Mouse (Mus musculus) spleen, postnatal 36 days (tissue): Measurements from ENCODE around the gene Acat2.
"Not testable (repeated sequence)": the region's sequence is repeated elsewhere in the genome, so short reads cannot be mapped to it uniquely, and the experiment has no call there.

Source experiments
- DNase-seq, 2 experiments: peaks; one replicate each; pipeline ENCODE4 v3.0.0; 2022; ENCODE audit warnings: low spot score in 2 of 2, mixed read lengths in 1 of 2

Acat2 gene

DNA sequence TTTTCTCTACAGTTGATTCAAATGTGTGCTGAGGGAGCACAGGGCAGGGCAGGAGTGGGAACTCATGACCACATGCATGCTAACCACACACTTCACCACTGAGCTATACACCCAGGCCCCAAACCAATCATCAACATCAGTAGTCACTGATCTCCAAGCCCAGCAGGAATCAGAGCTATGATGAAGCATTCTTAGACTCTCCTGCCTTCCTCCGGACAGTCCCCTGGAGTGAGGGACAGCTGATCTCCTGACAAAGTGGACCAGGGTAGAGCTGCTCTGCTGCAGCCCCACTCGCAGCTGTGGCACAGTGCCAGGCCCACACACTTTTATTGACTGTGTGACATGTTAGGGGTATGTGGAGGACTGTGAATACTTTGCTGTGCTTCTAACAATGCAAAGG is 1.2 kb downstream of the Acat2 start:
- not testable (repeated sequence) for DNase-seq

DNA sequence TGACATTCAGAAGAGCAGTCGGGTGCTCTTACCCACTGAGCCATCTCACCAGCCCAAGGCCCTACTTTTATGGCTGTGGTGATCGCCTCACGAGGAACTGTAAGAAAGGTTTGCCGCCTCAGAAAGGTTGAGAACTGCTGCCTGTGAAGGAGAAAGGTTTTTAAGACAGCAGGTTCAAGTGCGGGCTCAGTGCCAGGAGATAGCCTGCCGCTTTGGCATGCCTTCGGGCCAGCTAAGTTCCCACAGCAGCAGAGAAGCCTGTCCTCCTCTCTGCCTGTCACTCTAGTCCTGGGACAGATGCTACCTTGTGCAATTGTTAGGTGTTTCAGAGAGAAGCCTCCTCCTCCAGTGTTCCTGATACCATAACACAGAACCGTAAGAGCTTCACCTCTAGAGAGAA is 3.9 kb downstream of the Acat2 start:
- DNase-seq: no peak

DNA sequence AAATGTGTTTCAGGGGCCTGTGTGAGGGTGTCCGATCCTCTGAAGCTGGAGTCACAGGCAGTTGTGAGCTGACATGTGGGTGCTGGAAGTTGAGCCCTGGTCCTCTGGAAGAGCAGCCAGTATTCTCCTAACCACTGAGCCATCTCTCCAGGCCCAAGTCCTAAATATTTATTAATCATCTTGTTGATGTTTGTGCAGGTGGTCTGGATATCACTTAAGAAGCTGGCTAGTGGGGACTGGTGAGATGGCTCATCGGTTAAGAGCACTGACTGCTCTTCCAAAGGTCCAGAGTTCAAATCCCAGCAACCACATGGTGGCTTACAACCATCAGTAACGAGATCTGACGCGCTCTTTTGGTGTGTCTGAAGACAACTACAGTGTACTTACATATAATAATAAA is 10.9 kb downstream of the Acat2 start:
- no peak for DNase-seq

DNA sequence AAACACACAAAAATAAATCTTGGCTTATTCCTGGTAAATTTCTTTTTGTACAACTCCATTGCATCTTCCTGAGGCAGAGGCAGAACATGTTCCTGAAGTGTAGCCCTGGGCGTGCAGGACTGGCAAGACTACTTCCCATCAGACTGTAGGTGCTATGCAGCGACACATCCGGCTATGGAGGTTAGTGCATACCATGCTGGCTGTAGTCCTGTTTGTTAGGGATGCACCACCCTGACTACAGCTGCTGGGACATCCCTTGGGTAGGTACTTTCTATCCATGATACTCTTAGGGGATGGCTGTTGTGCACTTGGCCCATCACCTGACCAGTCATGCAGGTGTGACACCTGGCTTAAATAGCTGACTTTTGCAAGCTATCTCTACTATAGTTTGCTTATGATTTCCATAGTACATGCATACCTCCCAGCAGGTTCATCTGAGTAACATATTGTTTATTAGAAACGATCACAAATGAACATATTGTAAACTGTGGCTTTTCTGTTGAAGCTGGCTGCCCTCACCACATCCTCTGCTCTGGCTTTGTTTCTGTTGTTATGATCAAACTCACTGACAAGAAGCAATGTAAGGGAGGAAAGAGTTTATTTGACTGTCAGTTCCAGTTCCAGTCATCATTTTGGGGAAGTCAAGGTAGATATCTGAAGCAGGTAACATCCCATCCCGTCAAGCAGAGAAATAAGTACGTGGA is 17.9 kb downstream of the Acat2 start:
- DNase-seq: no peak

DNA sequence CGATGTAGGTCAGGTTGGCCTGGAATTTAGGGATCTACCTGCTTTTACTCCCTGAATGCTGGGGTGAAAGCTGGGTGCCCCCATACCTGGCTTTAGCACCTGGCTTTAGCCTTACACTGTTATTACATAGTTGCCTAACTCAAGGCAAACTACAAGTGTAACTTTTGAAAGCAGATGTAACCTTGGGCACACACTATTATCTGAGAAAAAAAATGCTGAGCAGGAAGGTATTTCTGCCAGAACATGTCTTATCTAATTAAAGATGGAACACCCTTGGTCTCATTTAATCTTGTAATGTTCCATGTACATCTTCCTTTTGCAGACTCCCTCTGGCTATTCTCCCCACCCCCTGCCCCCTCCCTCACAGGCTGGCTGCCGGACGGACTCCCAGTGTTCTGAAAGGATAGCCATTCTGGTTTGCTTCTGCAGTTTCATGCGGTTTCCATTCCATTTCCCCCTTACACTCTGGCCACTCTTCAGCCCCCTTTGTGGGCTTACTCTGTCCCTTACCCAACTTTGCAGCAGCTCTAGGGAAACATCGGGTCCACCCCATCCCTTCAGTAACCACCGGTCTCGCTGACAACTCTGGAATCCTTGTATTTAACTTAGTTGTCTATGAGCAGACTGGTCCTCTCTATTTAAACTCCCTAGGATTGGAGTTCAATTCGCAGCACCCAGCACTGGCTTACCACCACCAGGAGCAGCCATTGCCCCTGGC is 18.8 kb downstream of the Acat2 start:
- DNase-seq: no peak

DNA sequence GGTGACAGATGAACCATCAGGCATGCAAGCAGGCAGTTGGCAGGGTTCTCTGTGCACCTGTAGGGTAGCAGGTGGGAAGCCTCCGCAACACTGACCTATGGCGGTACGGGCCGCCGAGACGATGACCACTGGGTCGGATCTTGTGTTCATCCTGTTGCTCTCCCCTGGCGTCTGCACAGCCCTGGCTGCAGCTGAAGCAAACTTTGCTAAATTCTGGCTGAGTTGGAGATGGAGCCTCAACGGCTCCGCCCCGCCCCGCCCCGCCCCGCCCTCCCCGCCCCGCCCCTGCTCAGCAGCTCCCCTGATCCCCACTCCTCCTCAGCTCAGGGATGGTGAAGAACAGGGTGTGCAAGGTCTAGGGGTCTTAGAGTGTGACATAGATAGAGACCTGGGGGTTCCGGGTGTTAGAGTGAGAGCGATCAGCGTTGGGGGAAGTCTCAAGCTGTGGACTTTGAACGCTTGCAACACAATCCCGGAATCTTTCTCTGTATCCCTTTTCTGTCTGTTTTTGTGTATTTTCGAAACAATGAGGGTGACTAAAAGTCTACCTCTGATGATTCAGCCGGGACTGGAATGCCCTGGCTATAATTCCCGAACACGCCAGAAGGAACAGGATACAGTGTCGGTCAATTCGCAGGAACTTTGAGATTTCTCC is 20.3 kb downstream of the Acat2 start, which contains the start of gene Acat3:
Gene Acat3 (minus strand): TSS at position 450 of the 655 bp plus-strand sequence.
- DNase-seq: no peak

DNA sequence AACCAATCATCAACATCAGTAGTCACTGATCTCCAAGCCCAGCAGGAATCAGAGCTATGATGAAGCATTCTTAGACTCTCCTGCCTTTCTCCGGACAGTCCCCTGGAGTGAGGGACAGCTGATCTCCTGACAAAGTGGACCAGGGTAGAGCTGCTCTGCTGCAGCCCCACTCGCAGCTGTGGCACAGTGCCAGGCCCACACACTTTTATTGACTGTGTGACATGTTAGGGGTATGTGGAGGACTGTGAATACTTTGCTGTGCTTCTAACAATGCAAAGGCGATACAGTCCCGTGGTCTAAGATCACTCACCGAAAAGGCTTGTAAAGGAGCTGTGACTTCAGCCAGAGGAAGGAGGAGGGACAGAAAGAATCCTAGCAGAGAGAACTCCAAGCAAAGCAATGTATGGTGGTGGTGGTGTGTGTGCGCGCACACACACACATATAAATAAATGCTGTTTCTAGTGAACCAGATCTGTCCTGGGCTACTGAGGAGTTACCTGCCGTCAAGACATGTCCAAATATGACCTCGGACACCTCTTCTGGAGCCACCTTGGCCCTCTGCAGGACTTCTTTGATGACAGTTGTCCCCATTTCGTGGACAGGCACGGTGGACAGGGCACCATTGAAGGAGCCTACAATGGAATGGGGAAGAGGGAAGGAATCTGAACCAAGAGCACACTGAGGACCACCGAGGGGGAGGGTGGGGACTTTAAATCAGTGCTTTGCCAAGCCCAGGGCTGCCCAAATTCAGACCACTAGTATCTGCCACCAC is 21.0 kb downstream of the Acat2 start:
- not testable (repeated sequence) for DNase-seq

DNA sequence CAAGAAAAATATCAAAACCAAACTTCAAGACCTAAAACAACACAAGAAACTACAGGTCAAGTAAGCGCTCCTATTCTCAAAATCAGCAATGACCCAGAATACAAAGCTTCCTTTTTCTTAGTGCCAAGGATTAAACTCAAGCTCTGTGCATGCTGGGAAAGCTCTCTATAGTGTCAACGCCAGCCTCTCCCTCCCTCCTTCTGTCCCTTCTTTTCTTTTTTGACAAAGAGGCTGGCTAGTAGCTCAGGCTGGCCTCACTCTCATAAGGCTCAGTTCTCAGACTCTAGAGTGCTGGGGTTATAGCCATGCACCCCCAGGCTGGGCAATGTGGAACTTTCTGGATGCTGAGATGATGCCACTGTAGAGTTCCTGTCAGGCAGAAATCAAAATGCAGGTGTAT is 22.5 kb downstream of the Acat2 start:
- DNase-seq: no peak

DNA sequence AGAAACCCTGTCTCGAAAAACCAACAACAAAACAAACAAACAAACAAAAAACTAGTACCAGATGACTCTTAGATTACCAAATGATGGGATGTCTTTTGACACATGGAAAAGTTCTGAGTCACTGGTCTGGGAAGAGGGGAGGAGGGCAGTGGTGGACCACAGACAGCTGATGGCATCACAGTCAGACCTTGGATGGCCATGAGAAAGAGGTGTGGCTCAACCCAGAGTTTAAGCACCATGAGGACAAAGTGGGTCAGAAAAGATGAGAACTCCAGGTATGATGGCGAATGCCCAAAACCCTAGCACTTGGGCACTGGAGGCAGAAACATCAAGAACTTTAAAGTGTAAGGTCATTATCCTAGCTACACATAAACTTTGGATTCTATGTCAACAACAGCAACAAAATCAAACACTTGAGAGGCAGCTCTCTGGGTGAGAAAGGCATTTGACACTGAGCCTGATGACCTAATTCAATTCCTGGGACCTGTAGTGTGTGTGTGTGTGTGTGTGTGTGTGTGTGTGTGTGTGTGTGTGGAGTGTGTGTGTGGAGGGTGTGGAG is 23.1 kb downstream of the Acat2 start:
- DNase-seq: no peak

DNA sequence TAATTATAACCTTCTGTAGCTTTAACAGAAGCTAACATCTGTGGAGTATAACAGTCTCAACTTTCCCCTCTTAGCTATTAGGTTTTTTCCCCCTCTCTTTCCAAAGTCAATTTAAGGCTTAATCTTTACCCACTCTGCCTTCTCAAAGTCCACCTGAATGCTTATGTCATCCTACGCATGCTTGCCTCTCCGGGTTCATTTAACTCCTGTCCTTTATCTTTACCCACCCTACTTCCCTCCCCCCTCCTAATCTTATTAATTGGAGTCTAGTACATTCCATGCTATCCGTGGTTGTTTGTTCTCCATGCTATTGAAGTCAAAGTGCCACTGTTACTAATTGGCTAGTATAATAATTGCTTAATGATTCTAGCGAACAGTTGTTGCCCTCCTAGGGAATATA is 24.8 kb downstream of the Acat2 start:
- DNase-seq: no peak

DNA sequence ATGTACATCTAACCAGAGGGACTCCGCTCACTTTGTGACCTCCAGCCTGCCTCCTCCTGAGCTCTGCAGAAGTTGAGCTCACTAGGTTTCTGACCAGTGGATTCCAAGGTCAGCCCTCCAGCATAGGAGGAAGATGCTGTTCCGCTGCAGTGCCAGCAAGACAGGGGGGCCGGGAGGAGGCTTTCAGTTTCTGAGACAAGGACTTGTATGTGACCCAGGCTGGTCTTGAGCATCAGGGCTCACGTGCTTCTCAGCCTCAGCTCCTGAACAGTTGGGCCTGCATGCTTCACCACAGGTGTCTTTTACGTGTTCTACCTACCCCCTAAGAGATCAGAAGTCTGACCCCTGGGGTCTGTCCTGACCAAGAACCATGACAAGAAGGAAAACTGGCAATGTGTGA is 29.0 kb downstream of the Acat2 start:
- DNase-seq: not testable (repeated sequence)

DNA sequence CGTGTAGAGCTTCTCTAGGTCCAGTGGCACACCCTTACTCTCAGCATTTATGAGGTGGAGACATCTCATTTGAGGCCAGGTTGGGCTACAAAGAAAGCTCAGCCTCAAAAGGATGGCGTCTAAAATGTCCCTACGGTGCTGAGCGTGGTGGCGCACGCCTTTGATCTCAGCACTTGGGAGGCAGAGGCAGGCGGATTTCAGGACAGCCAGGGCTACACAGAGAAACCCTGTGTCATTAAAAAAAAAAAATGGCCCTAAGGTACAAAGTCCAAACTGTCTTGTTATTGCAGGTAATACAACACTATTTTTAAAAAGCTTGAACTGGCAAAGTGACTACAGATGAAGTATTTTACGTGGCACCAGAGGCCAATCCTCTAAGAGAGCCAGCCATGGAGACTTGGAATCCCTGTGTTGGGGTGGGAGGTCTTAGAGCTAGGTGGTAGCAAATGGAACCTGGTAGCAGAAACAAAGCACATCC is 34.8 kb downstream of the Acat2 start:
- no peak for DNase-seq

DNA sequence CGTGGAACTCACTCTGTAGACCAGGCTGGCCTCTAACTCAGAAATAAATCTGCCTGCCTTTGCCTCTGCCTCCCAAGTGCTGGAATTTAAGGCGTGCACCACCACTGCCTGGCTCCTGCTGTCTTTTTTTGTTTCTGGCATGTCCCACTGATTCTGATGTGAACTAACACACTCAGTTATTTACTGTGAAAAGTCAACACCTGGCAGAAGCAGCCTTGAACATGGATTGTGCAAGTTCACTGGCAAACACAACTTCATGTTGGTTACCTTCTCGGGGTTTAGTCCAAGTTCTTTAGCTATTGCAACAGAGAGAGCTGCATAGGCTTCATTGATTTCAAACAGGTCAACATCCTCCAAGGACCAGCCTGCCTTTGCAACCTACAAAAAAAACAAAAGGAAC is 35.5 kb downstream of the Acat2 start:
- no peak for DNase-seq

DNA sequence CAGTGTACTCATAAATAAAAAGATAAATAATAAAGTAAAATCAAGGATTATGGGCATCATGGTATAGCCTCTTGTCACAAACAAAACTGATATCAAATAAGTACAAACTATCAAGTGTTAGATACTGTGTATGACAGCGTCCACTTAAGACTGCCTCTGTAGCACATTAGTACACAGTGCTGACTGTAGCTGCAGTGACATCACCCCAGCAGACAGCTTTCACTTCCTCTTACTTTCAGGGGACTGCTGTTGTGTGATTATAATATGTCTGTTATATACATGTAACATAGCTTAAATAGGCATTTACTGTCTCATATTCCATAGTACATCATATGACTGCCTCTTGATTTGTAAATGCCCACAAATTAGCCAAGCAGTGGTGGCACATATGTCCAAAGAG is 39.5 kb downstream of the Acat2 start:
- peak; percentile 50 to 52 for DNase-seq

DNA sequence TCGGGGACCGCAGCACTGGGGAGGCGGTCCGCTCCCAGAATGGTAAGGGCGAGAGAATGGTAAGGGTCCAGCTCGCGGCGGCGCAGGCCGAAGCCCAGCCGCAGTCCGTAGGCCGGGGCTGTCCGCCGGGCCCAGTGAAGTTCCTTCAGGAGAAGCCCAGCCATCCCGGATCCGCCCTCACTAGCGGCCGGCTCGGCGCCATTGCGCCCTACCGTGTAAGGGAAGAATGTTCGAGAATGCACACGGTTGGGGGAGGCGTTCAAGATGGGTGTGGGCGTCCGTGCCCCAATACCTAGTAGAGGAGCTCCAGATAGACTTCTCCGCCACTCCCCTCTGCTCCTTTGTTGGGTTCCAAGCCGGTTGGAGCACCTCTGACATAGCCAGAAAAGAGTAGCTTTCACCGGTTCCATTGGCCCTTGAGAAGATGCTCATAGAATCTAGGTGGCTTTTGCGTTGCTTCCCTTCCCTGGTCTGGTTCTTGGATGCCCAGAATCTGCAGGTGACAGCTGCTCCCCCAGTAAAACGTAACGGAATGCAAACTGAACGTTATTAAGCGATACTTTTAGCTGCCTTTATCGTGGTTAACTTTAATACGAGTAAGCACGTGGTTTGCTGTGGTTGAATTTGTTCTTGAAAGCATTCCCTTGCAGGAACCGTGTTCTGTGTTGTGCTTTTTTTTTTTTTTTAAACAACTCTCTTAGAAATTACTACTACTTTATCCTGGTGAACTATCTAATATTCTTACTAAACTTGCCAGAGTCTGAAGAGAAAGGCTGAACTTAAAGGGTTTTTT is 43.8 kb downstream of the Acat2 start:
- DNase-seq: peak; percentile 33 to 54

DNA sequence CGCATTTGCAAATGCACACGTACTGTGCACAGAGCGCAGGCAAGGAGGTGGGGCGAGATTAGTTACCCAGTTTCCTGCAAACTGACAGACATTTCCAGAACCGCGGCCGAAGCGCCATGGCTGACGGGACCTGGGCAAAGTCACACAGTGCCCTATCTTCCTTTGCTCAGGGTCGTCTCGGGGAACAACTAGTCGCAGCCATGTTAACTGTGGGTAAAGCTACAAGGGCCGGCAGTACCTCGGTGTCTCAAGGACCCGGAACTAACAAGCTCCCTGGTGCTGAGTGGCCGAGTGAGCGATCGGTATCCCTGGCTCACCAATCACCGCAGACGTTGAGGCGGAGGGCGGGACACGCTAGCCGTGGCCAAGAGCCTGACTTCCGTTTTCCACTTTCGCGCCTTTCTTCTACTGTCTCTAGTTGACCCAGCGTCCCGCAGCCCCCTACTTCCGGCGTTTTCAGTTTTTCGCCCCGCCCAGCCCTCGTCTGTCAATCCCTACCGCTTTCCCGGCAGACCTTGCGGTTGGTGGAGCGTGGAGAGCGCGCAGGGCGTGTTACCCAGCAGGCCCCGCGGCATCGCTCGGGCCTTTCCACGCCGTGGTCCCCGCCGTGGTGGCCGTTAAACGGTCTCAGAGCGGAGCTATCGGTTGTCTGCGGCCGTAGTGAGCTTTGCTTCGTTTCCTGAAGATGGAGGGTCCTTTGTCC is 44.5 kb downstream of the Acat2 start, which contains the start of gene Mrpl18:
Gene Mrpl18 (minus strand): TSS at position 465 of the 703 bp plus-strand sequence.
- peak; percentile 99 for DNase-seq

DNA sequence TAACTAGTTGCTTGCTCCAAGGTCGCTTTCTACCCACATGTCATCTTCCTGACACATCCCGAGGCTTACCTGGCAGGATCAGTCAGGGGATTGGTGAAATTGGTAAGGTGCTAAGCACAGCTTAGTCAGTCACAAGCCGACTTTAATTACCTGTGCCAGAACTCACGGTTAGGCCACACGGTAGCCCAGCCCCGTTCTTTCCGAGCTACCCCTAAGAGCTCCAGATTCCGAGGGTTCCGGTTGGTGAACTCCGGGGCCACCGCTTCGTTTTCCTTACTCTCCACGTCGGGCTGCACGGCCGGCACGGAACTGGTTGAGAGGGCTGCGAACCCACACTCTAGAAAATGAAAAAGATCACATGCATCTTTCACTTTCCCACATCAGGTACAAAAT is 45.1 kb downstream of the Acat2 start, which contains the start of gene Tcp1:
Gene Tcp1 (plus strand): TSS at position 214 of the 393 bp plus-strand sequence.
- DNase-seq: no peak

DNA sequence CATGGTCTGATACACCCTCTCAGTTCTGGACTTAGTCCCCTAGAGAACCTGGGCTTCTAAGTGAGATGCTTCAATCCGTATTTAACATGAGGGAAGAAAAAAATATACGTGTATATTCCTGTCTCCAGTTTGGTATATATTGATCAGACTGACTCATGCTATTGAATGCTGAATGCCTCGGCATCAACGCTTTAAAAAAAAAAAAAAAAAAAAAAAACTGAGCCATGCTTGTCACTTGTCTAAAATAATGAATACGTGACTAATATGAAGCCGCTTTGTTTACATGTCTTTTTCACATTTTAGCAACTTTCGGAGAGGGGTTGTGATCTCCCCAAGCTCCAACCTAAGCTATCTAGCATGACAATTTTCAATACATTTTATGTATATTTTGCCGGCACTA is 50.2 kb downstream of the Acat2 start:
- DNase-seq: no peak

DNA sequence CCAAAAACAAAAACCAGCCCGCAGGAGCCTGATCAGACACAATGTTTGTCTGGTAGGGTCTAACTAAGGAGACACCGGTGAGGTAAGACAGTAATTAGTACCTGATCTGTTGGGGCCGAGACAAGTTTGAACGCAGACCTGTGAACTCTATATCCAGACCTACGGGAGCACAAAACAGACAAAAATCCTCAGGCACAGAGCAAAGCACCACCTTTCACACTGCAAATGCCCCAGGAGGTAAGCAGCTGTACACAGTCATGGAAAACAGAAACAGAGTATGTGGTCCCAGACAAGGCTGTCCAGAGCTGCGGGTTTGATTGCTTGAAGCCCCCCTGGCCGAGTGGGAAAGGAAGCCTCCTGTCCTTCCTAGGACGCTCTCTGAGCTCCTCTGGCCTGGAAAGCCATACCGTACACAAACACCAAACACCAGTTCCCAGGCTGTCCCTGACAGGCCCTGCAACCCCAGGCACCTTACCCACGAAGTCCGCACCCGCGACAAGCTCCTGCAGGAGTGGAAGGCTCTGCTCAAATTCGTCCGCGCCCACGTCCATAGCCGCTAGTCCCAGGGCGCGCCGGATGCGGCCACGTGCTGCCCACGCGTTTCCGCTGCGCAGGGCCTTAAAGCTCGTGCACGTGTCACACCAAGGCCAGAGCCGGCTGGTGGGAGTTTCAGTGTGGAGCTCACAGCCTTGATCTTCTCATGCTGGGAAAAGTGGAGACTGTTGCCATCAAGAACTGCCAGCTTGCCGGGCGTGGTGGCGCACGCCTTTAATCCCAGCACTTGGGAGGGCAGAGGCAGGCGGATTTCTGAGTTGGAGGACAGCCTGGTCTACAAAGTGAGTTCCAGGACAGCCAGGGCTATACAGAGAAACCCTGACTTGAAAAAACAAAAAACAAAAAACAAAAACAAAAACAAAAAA is 50.9 kb downstream of the Acat2 start, which contains the start of gene Pnldc1:
Gene Pnldc1 (minus strand): TSS at position 870 of the 920 bp plus-strand sequence.
- no peak for DNase-seq
